Mouse (Mus musculus) MEL (cell line): ENCODE data around the gene Cracr2a. TPM values are rescaled to one million over a fixed set of nuclear protein-coding genes. Genes with fewer than 3 reads are reported as not detected.
A peak's percentile ranks its signal among the peaks of the same experiment; 100 is the strongest.

Experiments used
- DNase-seq: peaks from one replicate; pipeline ENCODE4 v3.0.0; 2011; ENCODE audit warnings: low read depth, low spot score
- H3K27ac ChIP-seq: 2 replicates; pipeline ENCODE4 v1.5.1; 2012; ENCODE audit warnings: low read depth, mild to moderate bottlenecking, control low read depth, low read length, moderate library complexity; ENCODE audit not compliant: control insufficient read depth
- H3K27me3 ChIP-seq, 2 experiments: fragments of 150-350 bp in 1 of 2; sonication (generic) in 1 of 2; 2 replicates each; pipeline ENCODE4 v1.6.1; 2012; ENCODE audit warnings: low read length in 2 of 2, mild to moderate bottlenecking in 2 of 2, improper control_type of control experiment in 1 of 2, moderate library complexity in 1 of 2; ENCODE audit not compliant: insufficient read depth in 2 of 2, control insufficient read depth in 1 of 2
- H3K36me3 ChIP-seq, 2 experiments: 2 replicates each; pipeline ENCODE4 v1.6.1; 2012 to 2014; ENCODE audit warnings: low read length in 2 of 2, improper control_type of control experiment in 1 of 2, inconsistent platforms in 1 of 2, mild to moderate bottlenecking in 1 of 2; ENCODE audit not compliant: insufficient read depth in 2 of 2, control insufficient read depth in 1 of 2
- H3K4me1 ChIP-seq, 2 experiments: fragments of 150-350 bp in 1 of 2; sonication (generic) in 1 of 2; 2 replicates each; pipeline ENCODE4 v1.6.1; 2012; ENCODE audit warnings: low read length in 2 of 2, improper control_type of control experiment in 1 of 2, mild to moderate bottlenecking in 1 of 2; ENCODE audit not compliant: insufficient read depth in 2 of 2, control insufficient read depth in 1 of 2
- H3K4me3 ChIP-seq, 2 experiments: fragments of 150-350 bp in 1 of 2; sonication (generic) in 1 of 2; 2 replicates each; pipeline ENCODE4 v1.5.1; 2012; ENCODE audit warnings: low read depth in 2 of 2, low read length in 2 of 2, mild to moderate bottlenecking in 2 of 2, moderate library complexity in 2 of 2, control low read depth in 1 of 2, improper control_type of control experiment in 1 of 2; ENCODE audit not compliant: control insufficient read depth in 1 of 2, insufficient read depth in 1 of 2
- H3K79me2 ChIP-seq: 2 replicates; pipeline ENCODE4 v1.6.1; 2012; ENCODE audit warnings: mild to moderate bottlenecking, low read length, moderate library complexity; ENCODE audit not compliant: control insufficient read depth, poor library complexity, insufficient read depth
- H3K9ac ChIP-seq: 2 replicates; pipeline ENCODE4 v1.6.1; 2012; ENCODE audit warnings: low read depth, mild to moderate bottlenecking, control low read depth, low read length, moderate library complexity; ENCODE audit not compliant: control insufficient read depth, poor library complexity, severe bottlenecking
- H3K9me3 ChIP-seq: fragments of 150-350 bp; sonication (generic); replicated peaks from 2 replicates; pipeline ENCODE4 v1.6.1; 2012; ENCODE audit warnings: mild to moderate bottlenecking, low read length, improper control_type of control experiment, moderate library complexity; ENCODE audit not compliant: insufficient read depth
- CHD2 ChIP-seq: IDR thresholded peaks from 2 replicates; pipeline ENCODE4 v1.6.1; 2011; ENCODE audit warnings: low read length, improper control_type of control experiment
- CTCF ChIP-seq, 3 experiments: IDR thresholded peaks in 2 of 3; conservative IDR thresholded peaks in 1 of 3; 2 replicates each; pipeline ENCODE4 v1.5.1; 2011 to 2012; ENCODE audit warnings: low read length in 3 of 3, low read depth in 2 of 3, mild to moderate bottlenecking in 2 of 3, improper control_type of control experiment in 1 of 3, inconsistent platforms in 1 of 3, mixed read lengths in 1 of 3, moderate library complexity in 1 of 3; ENCODE audit not compliant: control insufficient read depth in 1 of 3, insufficient read depth in 1 of 3, poor library complexity in 1 of 3, severe bottlenecking in 1 of 3
- ELF1 ChIP-seq: IDR thresholded peaks from 2 replicates; pipeline ENCODE4 v1.6.1; 2014; ENCODE audit warnings: low read depth, mild to moderate bottlenecking, inconsistent platforms, low read length, improper control_type of control experiment, moderate library complexity
- JUND ChIP-seq: IDR thresholded peaks from 2 replicates; pipeline ENCODE4 v1.6.1; 2011; ENCODE audit warnings: low read depth, mild to moderate bottlenecking, improper control_type of control experiment, low read length
- MAFK ChIP-seq: IDR thresholded peaks from 2 replicates; pipeline ENCODE4 v1.6.1; 2011; ENCODE audit warnings: low read depth, mild to moderate bottlenecking, low read length, improper control_type of control experiment, borderline replicate concordance
- MAX ChIP-seq: IDR thresholded peaks from 2 replicates; pipeline ENCODE4 v1.6.1; 2011; ENCODE audit warnings: low read length, improper control_type of control experiment
- NRF1 ChIP-seq: IDR thresholded peaks from 2 replicates; pipeline ENCODE4 v1.6.1; 2014; ENCODE audit warnings: low read depth, mild to moderate bottlenecking, inconsistent platforms, low read length, improper control_type of control experiment, moderate library complexity; ENCODE audit not compliant: poor library complexity, insufficient read depth, severe bottlenecking
- RAD21 ChIP-seq: IDR thresholded peaks from 2 replicates; pipeline ENCODE4 v1.6.1; 2011; ENCODE audit warnings: mild to moderate bottlenecking, low read depth, low read length, improper control_type of control experiment
- RCOR1 ChIP-seq: IDR thresholded peaks from 2 replicates; pipeline ENCODE4 v1.6.1; 2012; ENCODE audit warnings: low read depth, mild to moderate bottlenecking, inconsistent platforms, low read length, improper control_type of control experiment
- SMC3 ChIP-seq: IDR thresholded peaks from 2 replicates; pipeline ENCODE4 v1.6.1; 2011; ENCODE audit warnings: low read depth, low read length, improper control_type of control experiment
- TAL1 ChIP-seq: IDR thresholded peaks from 2 replicates; pipeline ENCODE4 v1.6.1; 2012; ENCODE audit warnings: mild to moderate bottlenecking, inconsistent platforms, low read length, moderate library complexity, mixed read lengths
- TBP ChIP-seq: IDR thresholded peaks from 2 replicates; pipeline ENCODE4 v1.8.0; 2011; ENCODE audit warnings: low read depth, low read length, improper control_type of control experiment
- TCF12 ChIP-seq: IDR thresholded peaks from 2 replicates; pipeline ENCODE4 v1.6.1; 2014; ENCODE audit warnings: low read depth, mild to moderate bottlenecking, inconsistent platforms, low read length, improper control_type of control experiment, moderate library complexity
- UBTF ChIP-seq: IDR thresholded peaks from 2 replicates; pipeline ENCODE4 v1.6.1; 2012; ENCODE audit warnings: low read depth, mild to moderate bottlenecking, inconsistent platforms, low read length, improper control_type of control experiment, moderate library complexity, borderline replicate concordance; ENCODE audit not compliant: insufficient read depth
- USF1 ChIP-seq: IDR thresholded peaks from 2 replicates; pipeline ENCODE4 v1.6.1; 2014; ENCODE audit warnings: low read depth, mild to moderate bottlenecking, inconsistent platforms, low read length, improper control_type of control experiment, moderate library complexity
- ZC3H11A ChIP-seq: IDR thresholded peaks from 2 replicates; pipeline ENCODE4 v1.6.1; 2012; ENCODE audit warnings: low read depth, mild to moderate bottlenecking, inconsistent platforms, low read length, improper control_type of control experiment
- ZMIZ1 ChIP-seq: IDR thresholded peaks from 2 replicates; pipeline ENCODE4 v1.6.1; 2012; ENCODE audit warnings: low read depth, mild to moderate bottlenecking, inconsistent platforms, low read length, improper control_type of control experiment, moderate library complexity
- ZNF384 ChIP-seq: IDR thresholded peaks from 2 replicates; pipeline ENCODE4 v1.6.1; 2012; ENCODE audit warnings: low read depth, mild to moderate bottlenecking, inconsistent platforms, low read length, improper control_type of control experiment
- polyA plus RNA-seq, 2 experiments: library from polyadenylated mRNA; stranded (reverse) in 1 of 2; unstranded in 1 of 2; fragments of >175 nt in 1 of 2; fragments of >200 nt in 1 of 2; gene quantifications; 2 replicates each; pipeline versions ENCODE4 v1.2.1 to v1.2.4; 2012; ENCODE audit warnings: low replicate concordance in 2 of 2, low read depth in 1 of 2; ENCODE audit not compliant: insufficient read length in 2 of 2, insufficient read depth in 1 of 2, missing spikeins in 1 of 2
- total RNA-seq: library from RNA; depleted of rRNA; stranded (reverse); fragments of 300-350 nt; gene quantifications from 2 replicates; pipeline ENCODE4 v1.2.3, GENCODE M21; 2012

Cracr2a gene
- total and polyA plus RNA-seq, 3 experiments: 2.2 to 3.1 TPM; not detected in 1

GRCm38 (mm10) chr6:127565951-127566732, 5.0 kb downstream of the Cracr2a start:
- Histone ChIP-seq H3K36me3 (peaks cover 0 to 2% of the 10 kb centered on the region in 2 experiments; a peak in 1 of 4 replicates), H3K9me3 (no peaks in the 10 kb centered on the region), H3K4me1 (peaks cover 0 to 6% of the 10 kb centered on the region in 2 experiments; a peak in 2 of 4 replicates), H3K4me3 (no peak overlapping the region), H3K79me2 (peaks cover 1% of the 10 kb centered on the region; the same call in 1 of the 2 replicates), H3K27me3 (no peaks in the 10 kb centered on the region), H3K9ac (no peak overlapping the region), H3K27ac (no peak overlapping the region)
- DNase-seq: peak; percentile 16
- TF ChIP-seq ZNF384 (no peak), USF1 (peak; percentile 58; the same call in 1 of the 2 replicates)

GRCm38 (mm10) chr6:127571849-127572550, 10.9 kb downstream of the Cracr2a start:
- H3K4me3 ChIP-seq: no peak overlapping the region
- DNase-seq: no peak
- H3K36me3 ChIP-seq: no peaks in the 10 kb centered on the region
- H3K9me3 ChIP-seq: no peaks in the 10 kb centered on the region
- H3K27ac ChIP-seq: no peak overlapping the region
- H3K4me1 ChIP-seq: no peaks in the 10 kb centered on the region
- H3K27me3 ChIP-seq: no peaks in the 10 kb centered on the region
- TF ChIP-seq SMC3: no peak
- TF ChIP-seq TAL1: no peak
- TF ChIP-seq MAFK: no peak
- TF ChIP-seq RAD21: no peak
- TF ChIP-seq UBTF: no peak
- TF ChIP-seq TBP: no peak
- TF ChIP-seq RCOR1: no peak
- no peak for TF ChIP-seq JUND
- TF ChIP-seq NRF1: no peak
- no peak for TF ChIP-seq ELF1
- no peak for TF ChIP-seq ZC3H11A
- TF ChIP-seq TCF12: no peak
- TF ChIP-seq CHD2: no peak
- no peak for TF ChIP-seq ZMIZ1
- no peak for TF ChIP-seq CTCF (IDR thresholded peaks at IDR 0.05 in 2 of 3, conservative IDR thresholded peaks at IDR 0.05 in 1 of 3; ENCODE audit: control insufficient read depth in 1 of 3, insufficient read depth in 1 of 3, low read depth in 2 of 3, low read length in 3 of 3, poor library complexity in 1 of 3, severe bottlenecking in 1 of 3)
- no peak for TF ChIP-seq MAX
- H3K79me2 ChIP-seq: no peaks in the 10 kb centered on the region
- no peak overlapping the region for H3K9ac ChIP-seq
